Mouse (Mus musculus) ovary, postnatal 36 days (tissue): Measurements from ENCODE around the gene Spry2.

Experiments used
- DNase-seq: peaks from one replicate; pipeline ENCODE4 v3.0.0; 2022; ENCODE audit warnings: low spot score, mixed read lengths

The Spry2 gene

DNA sequence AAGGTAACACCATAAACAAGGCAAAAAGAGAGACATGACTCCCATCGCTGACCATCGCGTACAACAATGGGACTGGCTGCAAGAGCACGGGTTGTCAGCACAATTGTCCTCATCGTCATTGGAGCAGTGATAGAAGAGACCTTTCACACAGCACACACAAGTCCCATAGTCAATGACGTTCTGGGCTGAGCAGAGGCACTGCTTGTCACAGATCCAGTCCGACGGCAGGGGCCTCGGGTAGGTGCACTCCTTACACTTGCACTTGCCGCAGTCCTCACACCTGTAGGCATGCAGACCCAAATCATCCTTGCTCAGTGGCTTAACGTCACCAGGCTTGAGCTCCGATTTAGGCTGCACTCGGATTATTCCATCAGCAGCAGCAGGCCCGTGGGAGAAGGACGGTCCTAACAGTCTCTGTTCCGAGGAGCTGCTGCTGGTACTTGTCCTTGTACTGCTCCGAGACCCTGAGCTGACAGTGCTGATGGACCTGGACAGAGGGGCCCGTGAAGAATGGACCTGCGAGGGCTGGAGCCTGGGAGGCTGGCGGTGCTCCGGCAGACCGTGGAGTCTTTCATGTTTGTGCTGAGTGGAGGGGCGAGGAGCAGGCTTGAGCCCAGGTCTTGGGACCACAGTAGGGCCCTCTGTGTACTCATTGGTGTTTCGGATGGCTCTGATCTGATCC lies 3.5 kb downstream of the Spry2 start:
- no peak for DNase-seq

DNA sequence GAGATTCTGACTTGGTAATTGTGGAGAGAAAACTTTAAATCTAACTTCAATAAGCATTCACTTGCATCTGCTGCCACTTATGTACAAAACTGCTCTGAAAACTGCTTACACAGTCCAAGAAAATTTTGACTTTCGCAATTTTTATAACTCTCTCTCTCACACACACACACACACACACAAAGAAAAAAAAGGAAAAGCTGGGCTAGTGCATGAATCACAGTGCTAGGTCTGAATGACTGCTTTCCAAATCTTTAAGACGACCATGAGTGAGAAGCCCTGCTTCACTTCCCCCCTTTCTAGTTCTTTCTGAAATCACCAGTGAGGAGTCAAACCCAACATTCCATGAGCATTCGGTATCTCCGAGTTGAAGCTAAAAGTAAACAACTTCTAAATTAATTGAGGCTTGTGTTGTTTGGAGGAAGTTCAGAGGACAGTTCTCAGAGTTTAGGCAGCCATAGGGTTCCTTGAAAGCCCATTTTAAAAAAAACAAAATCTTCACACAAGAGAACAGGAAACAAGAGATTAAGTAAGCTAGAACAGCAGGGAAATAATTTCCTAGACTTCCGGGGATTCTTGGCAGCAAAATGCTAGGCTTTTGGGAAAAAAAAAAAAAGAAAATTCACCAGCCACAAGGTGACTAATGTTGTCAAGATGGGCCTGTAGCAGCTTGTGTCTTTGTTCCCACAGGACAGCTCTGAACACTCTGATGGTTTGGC lies 5.9 kb downstream of the Spry2 start:
- DNase-seq: no peak

DNA sequence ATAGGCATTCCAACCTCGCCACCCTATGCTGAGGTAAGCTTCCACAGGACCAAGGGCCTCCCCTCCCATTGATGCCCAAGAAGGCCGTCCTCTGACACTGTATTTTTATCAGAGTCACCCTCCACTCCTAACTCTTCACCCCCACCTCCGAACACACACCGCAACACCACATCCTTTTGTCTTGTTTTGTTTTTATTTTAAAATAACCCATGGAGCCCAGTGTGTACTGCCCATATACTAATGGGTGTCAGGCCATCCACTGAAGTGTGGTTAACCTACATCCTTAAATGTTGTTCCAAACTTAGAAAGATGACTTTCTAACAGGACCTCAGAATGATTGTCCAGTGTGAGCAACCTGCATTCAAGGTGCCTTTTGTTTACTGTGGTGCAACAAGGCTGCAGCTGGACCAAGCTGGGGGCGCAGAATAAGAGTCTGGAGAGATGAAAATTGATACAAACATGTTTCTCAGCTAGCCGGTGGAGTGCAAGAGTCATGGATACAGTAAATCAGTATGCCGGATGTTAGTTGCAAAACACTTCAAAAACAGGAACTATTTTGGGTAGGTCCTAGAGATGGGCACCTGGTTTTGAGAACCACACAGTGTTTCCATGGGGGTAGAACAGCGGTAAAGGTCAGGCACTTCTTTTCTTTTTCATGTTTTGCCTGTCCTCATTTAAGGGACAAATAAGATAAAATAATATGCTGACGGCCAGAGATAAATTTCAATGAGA lies 9.8 kb downstream of the Spry2 start:
- DNase-seq: no peak

DNA sequence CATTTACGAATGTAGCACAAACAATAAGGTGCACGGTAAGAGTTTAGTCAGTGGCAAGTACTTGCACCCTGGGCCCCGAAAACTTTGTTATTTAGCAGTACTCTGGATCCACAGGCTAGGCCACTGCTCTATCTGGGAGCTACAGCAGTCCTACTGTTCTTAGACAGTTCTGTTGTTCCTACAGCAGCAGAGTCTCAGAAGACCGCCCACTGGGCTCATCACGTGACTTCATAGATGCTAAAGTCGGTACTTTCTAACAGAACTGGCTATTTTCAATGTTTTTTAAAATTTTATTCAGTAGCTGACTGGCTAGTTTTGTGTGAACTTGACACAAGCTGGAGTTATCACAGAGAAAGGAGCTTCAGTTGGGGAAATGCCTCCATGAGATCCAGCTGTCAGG lies 11.4 kb downstream of the Spry2 start:
- no peak for DNase-seq

DNA sequence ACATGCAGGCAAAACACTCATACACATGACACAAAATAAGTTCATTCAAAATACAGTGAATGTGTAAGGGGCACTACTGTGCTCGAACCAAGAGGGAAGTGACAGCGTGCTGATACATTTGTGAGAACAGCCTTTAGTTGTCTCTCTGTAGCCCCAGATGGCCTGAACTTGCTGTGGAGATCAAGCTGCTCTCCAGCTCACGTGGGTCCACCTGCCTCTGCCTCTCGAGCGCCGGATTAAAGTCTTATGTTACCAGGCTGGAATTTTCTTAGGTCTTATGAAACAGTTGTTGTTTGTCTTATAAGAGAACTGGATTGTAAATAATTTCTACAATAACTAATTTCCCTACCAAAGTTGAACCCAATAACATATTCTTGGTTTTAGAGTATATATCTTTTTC lies 13.4 kb downstream of the Spry2 start:
- no peak for DNase-seq

DNA sequence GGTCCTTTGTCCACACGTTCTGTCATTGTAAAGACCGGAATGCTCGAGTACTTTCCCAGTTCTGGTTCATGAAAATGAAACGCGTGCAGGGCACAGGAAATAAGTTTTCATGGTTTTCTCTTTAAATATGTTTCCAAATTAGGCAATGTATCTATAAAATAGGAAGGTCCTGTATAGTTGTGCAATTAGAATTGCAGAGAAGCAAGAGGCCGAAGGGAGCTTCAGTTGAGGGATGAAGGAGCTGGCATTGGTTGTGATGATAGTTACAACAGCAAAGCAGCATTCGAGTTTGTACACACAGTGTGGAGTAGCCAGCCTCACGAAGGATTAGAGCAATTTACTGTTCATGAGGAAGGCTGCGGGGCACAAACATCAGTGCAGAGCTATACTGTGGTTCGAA lies 18.3 kb downstream of the Spry2 start:
- no peak for DNase-seq

DNA sequence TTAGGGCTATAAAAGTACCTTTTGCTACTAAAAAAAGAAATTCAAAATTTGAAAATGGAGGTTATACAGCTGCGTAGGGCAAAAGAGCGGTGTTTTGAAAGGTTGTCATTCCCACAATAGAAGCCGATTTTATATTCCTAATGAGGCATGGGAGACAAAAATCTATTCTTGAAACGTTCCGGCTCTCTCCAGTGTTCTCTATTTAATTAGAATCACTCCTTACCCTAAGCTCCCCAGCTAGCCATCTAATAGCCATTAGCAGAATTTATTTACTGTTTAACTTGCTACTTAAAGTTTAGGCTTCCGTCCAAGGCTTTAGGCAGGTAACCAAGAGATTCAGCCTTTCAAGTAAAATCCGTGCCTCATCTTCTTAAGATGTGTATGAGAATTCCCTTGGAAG lies 20.2 kb downstream of the Spry2 start:
- no peak for DNase-seq

DNA sequence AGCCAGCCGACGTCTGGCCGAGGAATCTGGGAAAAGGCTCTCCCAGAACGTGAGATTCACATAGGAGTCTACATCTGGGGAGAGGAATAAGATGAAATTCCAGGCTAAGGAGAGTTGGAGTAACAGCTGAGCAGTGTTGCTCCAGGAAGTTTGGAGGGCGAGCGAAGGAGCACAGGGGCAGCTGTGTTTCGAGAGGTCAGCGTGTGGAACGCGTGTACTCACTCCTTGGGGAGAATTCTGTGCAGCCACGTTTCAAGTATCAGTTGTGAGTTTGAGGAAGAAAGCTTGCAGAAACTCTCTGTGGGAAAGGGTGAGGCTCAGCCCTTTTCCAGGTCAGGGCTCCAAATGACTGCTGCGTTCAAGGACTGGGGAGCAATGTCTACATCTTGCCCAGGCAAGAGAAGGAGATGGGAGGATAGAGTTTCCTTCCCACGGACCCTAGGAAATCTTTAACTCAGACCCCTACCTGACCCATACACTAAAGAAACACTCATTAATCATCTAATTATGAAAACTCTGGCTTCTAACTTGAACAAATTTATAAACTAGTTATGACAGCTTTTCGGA lies 26.2 kb downstream of the Spry2 start:
- DNase-seq: peak; percentile 6

DNA sequence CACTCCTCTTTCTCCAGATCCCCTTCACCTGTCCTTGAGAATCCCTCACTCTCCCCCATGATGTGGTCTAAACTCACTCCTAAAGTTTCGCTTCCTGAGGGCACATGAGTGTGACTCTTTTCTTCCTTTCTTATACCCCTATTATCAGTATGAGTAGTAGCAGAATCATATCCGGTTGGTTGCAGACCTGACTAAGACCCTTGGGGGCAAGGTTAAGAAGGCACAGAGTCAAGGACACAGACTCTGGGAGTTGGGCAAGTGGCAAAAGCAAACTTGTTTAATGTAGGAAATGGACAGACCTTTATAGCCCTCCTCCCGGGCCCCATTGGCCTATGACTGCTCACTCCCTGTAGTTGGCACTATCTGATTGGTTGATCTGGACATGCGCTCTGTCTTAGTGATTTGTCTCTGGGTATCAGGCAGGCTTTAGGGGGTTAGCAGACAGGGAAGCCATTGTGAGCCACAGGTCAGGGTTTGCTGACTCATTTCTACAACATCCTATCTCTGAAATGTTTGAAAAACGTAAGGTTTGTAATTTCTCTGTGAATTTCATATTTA lies 31.2 kb downstream of the Spry2 start:
- no peak for DNase-seq

DNA sequence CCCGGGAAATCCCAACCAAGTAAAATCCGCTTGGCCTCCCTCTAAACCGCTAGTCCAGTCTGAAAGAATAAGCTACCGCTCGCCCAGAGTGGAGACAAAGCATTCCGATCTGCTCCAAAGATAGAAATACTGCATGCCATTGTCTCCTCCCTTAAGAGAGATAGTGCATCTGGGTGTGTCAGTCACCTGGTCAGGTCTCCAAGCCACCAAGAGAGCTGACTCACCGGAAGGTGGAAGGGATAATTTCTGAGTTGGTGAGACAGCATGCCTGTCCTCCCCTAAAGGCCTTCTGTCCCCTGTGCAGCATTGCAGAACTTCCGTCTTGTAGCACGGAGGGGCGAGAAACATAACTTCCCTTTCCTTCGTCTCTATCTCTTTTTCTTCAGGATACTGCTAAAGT lies 34.4 kb downstream of the Spry2 start:
- no peak for DNase-seq

DNA sequence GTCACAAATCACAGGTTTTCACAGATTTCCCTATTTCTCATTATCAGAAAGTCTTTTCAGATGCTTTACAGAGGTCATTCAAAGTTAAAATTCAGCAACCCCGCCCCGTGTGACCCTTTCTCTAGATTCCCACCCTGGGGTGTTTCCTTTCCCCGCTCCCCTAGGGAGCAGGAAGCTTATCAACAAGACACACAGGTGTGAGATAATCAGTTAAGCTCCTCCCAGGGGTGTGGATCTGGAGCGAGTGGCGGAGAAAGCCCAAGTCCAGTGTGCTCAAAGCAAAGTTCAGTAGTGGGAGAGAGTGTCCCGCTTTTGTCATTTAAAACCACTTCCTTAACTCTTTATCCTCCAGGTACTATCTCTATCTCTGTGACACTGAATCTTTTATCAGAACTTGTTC lies 35.7 kb downstream of the Spry2 start:
- DNase-seq: no peak

DNA sequence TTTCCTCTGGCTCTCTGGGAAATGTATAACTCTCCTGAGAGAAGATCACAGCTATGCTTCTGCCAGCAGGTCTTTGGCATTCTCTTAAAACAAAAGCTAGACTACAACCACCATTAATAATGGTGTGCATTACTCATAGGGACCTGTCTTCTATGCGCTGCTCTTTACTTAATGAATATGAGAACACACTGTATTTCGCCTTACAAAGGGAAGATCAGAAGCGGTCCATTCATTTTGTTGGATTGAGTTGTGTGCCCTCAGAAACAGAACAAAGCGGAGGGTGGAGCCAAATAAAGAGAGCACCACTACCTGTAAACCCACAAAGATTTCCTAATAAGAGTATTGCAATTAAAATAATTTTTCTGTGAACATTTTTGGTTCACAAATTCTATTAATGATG lies 36.3 kb downstream of the Spry2 start:
- DNase-seq: no peak

DNA sequence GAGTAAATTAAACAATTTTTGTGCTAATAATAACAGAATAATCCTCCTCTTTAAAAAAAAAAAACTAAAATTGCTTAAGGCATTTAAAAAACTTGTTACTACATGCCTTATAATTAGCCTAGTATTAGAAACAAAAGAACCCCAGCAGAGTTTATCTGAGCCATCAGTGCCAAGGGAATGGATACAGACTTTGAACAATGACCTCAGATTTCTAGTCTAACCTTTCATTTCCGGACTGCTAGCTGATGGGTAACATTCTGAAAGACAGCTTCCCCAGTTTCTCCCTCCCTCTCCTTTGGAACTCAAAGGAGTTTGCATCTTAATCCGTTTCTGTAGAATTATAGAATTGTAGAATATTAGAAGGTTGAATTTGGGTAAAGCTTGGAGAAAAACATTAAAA lies 36.7 kb downstream of the Spry2 start:
- no peak for DNase-seq

DNA sequence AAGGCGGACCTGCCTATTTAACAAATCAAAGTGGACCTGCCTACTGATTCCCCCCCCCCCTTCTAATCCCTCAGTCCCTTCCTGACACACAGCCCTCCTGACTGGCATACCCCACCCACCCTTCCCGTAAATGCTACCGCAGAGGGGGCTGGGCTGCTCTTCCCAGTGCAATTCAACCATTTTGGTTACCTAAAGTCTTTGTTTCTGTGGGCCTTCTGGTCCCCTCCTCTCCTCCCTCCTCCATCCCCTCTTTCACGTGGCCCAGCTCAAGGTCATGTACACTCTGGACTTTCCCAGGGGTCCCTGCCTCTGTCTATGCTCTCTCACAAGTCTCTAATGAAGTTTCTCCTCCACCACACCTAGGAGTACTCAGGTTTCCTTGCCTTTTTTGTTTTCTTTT lies 37.3 kb downstream of the Spry2 start:
- no peak for DNase-seq

DNA sequence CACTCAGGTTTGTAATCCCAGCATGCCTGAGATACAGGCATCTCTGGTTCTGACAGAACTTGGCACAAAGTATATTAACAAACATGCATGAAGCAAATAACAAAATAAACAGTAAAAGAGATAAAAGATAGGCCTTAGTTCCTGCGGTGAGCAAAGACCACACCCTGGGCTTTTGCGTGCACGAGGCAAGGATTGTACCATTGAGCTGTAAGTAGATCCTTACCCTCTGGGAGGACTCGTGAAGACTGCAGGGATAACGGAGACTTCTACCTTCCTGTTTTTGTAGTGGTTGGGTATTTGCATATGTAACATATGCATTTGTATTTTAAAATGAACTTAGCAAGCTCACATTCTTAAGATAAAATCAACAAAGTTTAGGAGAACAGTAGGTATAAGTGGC lies 37.7 kb downstream of the Spry2 start:
- no peak for DNase-seq

DNA sequence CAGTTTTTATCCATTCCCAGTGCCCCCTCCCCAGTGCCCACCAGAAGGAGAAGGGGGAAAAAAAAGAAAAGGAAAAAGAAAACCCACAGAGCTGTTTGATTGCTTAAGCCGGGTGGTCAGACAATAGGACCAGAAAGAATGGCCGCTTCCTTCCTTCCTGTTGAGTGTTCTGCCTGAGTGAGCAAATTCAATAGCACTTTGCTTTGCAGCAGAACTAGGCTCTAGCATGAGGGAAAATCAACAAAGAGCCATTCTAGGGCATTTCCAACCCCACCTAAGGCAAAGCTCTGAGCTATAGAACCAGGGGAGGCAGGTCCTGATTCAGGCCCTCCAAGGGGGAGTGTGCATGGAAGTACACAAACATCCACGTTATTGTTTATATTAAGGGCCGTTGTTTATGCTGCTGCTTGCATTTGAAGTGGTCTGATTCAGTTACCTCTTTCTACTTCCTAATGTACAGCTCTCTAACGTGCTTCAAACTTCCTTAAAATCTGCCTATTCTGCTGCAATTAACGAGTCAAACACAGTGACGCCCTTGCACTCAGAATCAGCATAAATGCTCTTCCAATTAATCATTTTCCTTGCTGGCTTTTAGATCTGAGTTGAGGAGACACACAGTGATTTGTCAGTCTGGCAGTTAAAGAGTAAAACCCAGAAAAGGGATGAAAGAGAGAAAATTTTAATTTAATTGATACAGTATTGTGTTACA lies 45.1 kb downstream of the Spry2 start:
- DNase-seq: no peak
